Mouse (Mus musculus): ENCODE data around the gene Chmp2a. TPM values are rescaled to one million over a fixed set of nuclear protein-coding genes. Genes with fewer than 3 reads are reported as not detected.

Gene Chmp2a
- polyA plus RNA-seq, 2 experiments: 151 to 164 TPM

GRCm38 (mm10) chr7:12998851-12999250 is 35.8 kb downstream of the Chmp2a start, which contains the start of gene Trim28:
Gene Trim28 (plus strand): TSS chr7:12999114.
- ATAC-seq (ENCODE audit: low FRiP score, low read depth) (no peak), DNase-seq (ENCODE audit: low spot score) (no peak)
- Histone ChIP-seq H3K9ac (ENCODE audit: low read depth, low read length, severe bottlenecking) (no peak within 1 kb of the TSS), H3K4me2 (replicated peaks; ENCODE audit: low read depth, low read length, severe bottlenecking) (no peak within 1 kb of the TSS), H3K36me3 (ENCODE audit: control insufficient read depth, insufficient read depth, low read length) (no peaks in the 10 kb centered on the region), H3K4me1 (ENCODE audit: control insufficient read depth, insufficient read depth, low read length) (no peaks in the 10 kb centered on the region), H3K9me3 (ENCODE audit: control insufficient read depth, low read length) (no peaks in the 10 kb centered on the region), H3K27ac (replicated peaks; ENCODE audit: low read depth, low read length) (no peak within 1 kb of the TSS), H3K4me3 (replicated peaks; ENCODE audit: low read length) (no peak within 1 kb of the TSS), H3K27me3 (ENCODE audit: control insufficient read depth, insufficient read depth, low read length) (no peaks in the 10 kb centered on the region)
- no peak for TF ChIP-seq POLR2A (IDR thresholded peaks at IDR 0.05; ENCODE audit: borderline replicate concordance, extremely low read depth, insufficient read depth, insufficient read length)
- 86% methylated on average over 3 of the region's 3 CpGs for WGBS

GRCm38 (mm10) chr7:12998053-12998452 is 36.6 kb downstream of the Chmp2a start, which contains the start of gene Slc27a5:
Gene Slc27a5 (minus strand): TSS chr7:12998192.
- H3K9me3 ChIP-seq (ENCODE audit: control insufficient read depth, low read length): no peaks in the 10 kb centered on the region
- no peak for TF ChIP-seq POLR2A (IDR thresholded peaks at IDR 0.05; ENCODE audit: borderline replicate concordance, extremely low read depth, insufficient read depth, insufficient read length)
- H3K27ac ChIP-seq (replicated peaks; ENCODE audit: low read depth, low read length): no peak within 1 kb of the TSS
- no peaks in the 10 kb centered on the region for H3K36me3 ChIP-seq (ENCODE audit: control insufficient read depth, insufficient read depth, low read length)
- no peaks in the 10 kb centered on the region for H3K27me3 ChIP-seq (ENCODE audit: control insufficient read depth, insufficient read depth, low read length)
- H3K4me2 ChIP-seq (replicated peaks; ENCODE audit: low read depth, low read length, severe bottlenecking): no peak within 1 kb of the TSS
- no peak within 1 kb of the TSS for H3K4me3 ChIP-seq (replicated peaks; ENCODE audit: low read length)
- WGBS: 82% methylated on average over 5 of the region's 5 CpGs
- no peak for DNase-seq (ENCODE audit: low spot score)
- ATAC-seq (ENCODE audit: low FRiP score, low read depth): no peak
- no peaks in the 10 kb centered on the region for H3K4me1 ChIP-seq (ENCODE audit: control insufficient read depth, insufficient read depth, low read length)
- H3K9ac ChIP-seq (ENCODE audit: low read depth, low read length, severe bottlenecking): no peak within 1 kb of the TSS

GRCm38 (mm10) chr7:12997230-12997629 is 37.4 kb downstream of the Chmp2a start:
- Histone ChIP-seq H3K27ac (replicated peaks; ENCODE audit: low read depth, low read length) (no peak overlapping the region), H3K4me1 (ENCODE audit: control insufficient read depth, insufficient read depth, low read length) (no peaks in the 10 kb centered on the region), H3K27me3 (ENCODE audit: control insufficient read depth, insufficient read depth, low read length) (no peaks in the 10 kb centered on the region), H3K9ac (ENCODE audit: low read depth, low read length, severe bottlenecking) (no peak overlapping the region), H3K4me2 (replicated peaks; ENCODE audit: low read depth, low read length, severe bottlenecking) (no peak overlapping the region), H3K4me3 (replicated peaks; ENCODE audit: low read length) (no peak overlapping the region), H3K9me3 (ENCODE audit: control insufficient read depth, low read length) (no peaks in the 10 kb centered on the region), H3K36me3 (ENCODE audit: control insufficient read depth, insufficient read depth, low read length) (no peaks in the 10 kb centered on the region)
- ATAC-seq (ENCODE audit: low FRiP score, low read depth) (no peak), DNase-seq (ENCODE audit: low spot score) (no peak)
- WGBS: 65% methylated on average over 5 of the region's 5 CpGs
- TF ChIP-seq POLR2A (IDR thresholded peaks at IDR 0.05; ENCODE audit: borderline replicate concordance, extremely low read depth, insufficient read depth, insufficient read length): no peak

- ATAC-seq (ENCODE audit: low FRiP score, low read depth): no peak
- no peaks in the 10 kb centered on the region for H3K9me3 ChIP-seq (ENCODE audit: control insufficient read depth, low read length)
Measured at GRCm38 (mm10) chr7:12995862-12996261, 38.7 kb downstream of the Chmp2a start.

GRCm38 (mm10) chr7:12993148-12993547 is 41.5 kb downstream of the Chmp2a start:
- Histone ChIP-seq H3K27ac (replicated peaks; ENCODE audit: low read depth, low read length) (no peak overlapping the region), H3K4me3 (replicated peaks; ENCODE audit: low read length) (no peak overlapping the region), H3K9ac (ENCODE audit: low read depth, low read length, severe bottlenecking) (no peak overlapping the region), H3K36me3 (ENCODE audit: control insufficient read depth, insufficient read depth, low read length) (no peaks in the 10 kb centered on the region), H3K4me2 (replicated peaks; ENCODE audit: low read depth, low read length, severe bottlenecking) (no peak overlapping the region), H3K27me3 (ENCODE audit: control insufficient read depth, insufficient read depth, low read length) (no peaks in the 10 kb centered on the region), H3K9me3 (ENCODE audit: control insufficient read depth, low read length) (no peaks in the 10 kb centered on the region), H3K4me1 (ENCODE audit: control insufficient read depth, insufficient read depth, low read length) (no peaks in the 10 kb centered on the region)
- DNase-seq (ENCODE audit: low spot score) (no peak), ATAC-seq (ENCODE audit: low FRiP score, low read depth) (no peak)
- TF ChIP-seq POLR2A (IDR thresholded peaks at IDR 0.05; ENCODE audit: borderline replicate concordance, extremely low read depth, insufficient read depth, insufficient read length): no peak
- 85% methylated on average over 10 of the region's 10 CpGs for WGBS

More at GRCm38 (mm10) chr7:12995862-12996261, 38.7 kb downstream of the Chmp2a start:
- Histone ChIP-seq H3K4me3 (replicated peaks; ENCODE audit: low read length) (no peak overlapping the region), H3K27me3 (ENCODE audit: control insufficient read depth, insufficient read depth, low read length) (no peaks in the 10 kb centered on the region), H3K36me3 (ENCODE audit: control insufficient read depth, insufficient read depth, low read length) (no peaks in the 10 kb centered on the region), H3K4me1 (ENCODE audit: control insufficient read depth, insufficient read depth, low read length) (no peaks in the 10 kb centered on the region), H3K4me2 (replicated peaks; ENCODE audit: low read depth, low read length, severe bottlenecking) (no peak overlapping the region), H3K27ac (replicated peaks; ENCODE audit: low read depth, low read length) (no peak overlapping the region), H3K9ac (ENCODE audit: low read depth, low read length, severe bottlenecking) (no peak overlapping the region)
- no peak for TF ChIP-seq POLR2A (IDR thresholded peaks at IDR 0.05; ENCODE audit: borderline replicate concordance, extremely low read depth, insufficient read depth, insufficient read length)
- DNase-seq (ENCODE audit: low spot score): no peak

GRCm38 (mm10) chr7:12992222-12992621 is 42.4 kb downstream of the Chmp2a start:
- DNase-seq (ENCODE audit: low spot score) (no peak), ATAC-seq (ENCODE audit: low FRiP score, low read depth) (no peak)

More at GRCm38 (mm10) chr7:12992222-12992621, 42.4 kb downstream of the Chmp2a start:
- H3K4me3 ChIP-seq (replicated peaks; ENCODE audit: low read length): no peak overlapping the region
- H3K4me1 ChIP-seq (ENCODE audit: control insufficient read depth, insufficient read depth, low read length): no peaks in the 10 kb centered on the region
- H3K9me3 ChIP-seq (ENCODE audit: control insufficient read depth, low read length): no peaks in the 10 kb centered on the region
- H3K27me3 ChIP-seq (ENCODE audit: control insufficient read depth, insufficient read depth, low read length): no peaks in the 10 kb centered on the region
- no peak overlapping the region for H3K4me2 ChIP-seq (replicated peaks; ENCODE audit: low read depth, low read length, severe bottlenecking)
- H3K27ac ChIP-seq (replicated peaks; ENCODE audit: low read depth, low read length): no peak overlapping the region
- H3K36me3 ChIP-seq (ENCODE audit: control insufficient read depth, insufficient read depth, low read length): no peaks in the 10 kb centered on the region
- H3K9ac ChIP-seq (ENCODE audit: low read depth, low read length, severe bottlenecking): no peak overlapping the region
- no peak for TF ChIP-seq POLR2A (IDR thresholded peaks at IDR 0.05; ENCODE audit: borderline replicate concordance, extremely low read depth, insufficient read depth, insufficient read length)
- WGBS: 12% methylated on average over 3 of the region's 3 CpGs

Measured in limb, embryonic 14.5 days (tissue).